Mouse (Mus musculus) ES-Bruce4 (cell line): ENCODE data around the gene Tnxb.
A peak's percentile ranks its signal among the peaks of the same experiment; 100 is the strongest.

ENCODE experiments used
- CTCF ChIP-seq: IDR thresholded peaks from one replicate; pipeline ENCODE4 v1.8.1; 2011; ENCODE audit warnings: low read depth, low read length
- POLR2A ChIP-seq: IDR thresholded peaks from one replicate; pipeline ENCODE4 v1.8.1; 2011; ENCODE audit warnings: low read length; ENCODE audit not compliant: insufficient read depth

- TF ChIP-seq CTCF (peak; percentile 32), POLR2A (no peak)
Measured at GRCm38 (mm10) chr17:34623161-34623560, 47.2 kb upstream of the Tnxb start.
